Mouse (Mus musculus): Measurements from ENCODE around the gene Prep. TPM values are rescaled to one million over a fixed set of nuclear protein-coding genes. Genes with fewer than 3 reads are reported as not detected.

Gene Prep
- total and polyA plus RNA-seq, 2 experiments from 2014 or later = 21.3 to 22.0 TPM

DNA sequence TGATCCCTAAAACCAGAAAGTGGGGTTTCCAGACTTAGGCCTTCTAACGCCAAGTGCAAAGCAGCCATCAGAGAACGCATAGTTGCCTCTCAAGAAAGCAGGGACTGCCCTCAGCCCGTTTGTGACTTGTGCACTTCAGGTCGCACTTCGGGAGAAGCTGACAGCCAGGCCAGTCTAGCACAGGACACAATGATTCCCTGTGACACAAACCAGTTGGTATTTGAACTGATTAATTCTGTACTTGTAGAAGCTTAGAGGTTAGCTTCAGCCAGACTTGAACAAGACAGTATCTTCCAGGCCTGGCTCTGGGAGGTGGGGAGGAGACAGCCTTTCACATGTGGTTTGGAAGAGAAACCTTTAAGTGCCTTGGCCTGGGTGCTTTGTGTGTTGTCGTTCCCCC lies 56.0 kb downstream of the Prep start:
- H3K27me3 ChIP-seq (ENCODE audit: insufficient read depth, low read length) = no peaks in the 10 kb centered on the region
- H3K4me1 ChIP-seq (ENCODE audit: insufficient read depth, low read length) = no peaks in the 10 kb centered on the region
- H3K4me3 ChIP-seq (ENCODE audit: low read length) = no peak overlapping the region
- no peak for DNase-seq (ENCODE audit: low spot score)
- 84% methylated on average over 6 of the region's 6 CpGs for WGBS
- no peak overlapping the region for H3K4me2 ChIP-seq (ENCODE audit: low read depth, low read length)
- no peak overlapping the region for H3K27ac ChIP-seq
- no peak for ATAC-seq
- H3K9ac ChIP-seq (replicated peaks; ENCODE audit: low read length) = no peak overlapping the region
- no peak for TF ChIP-seq CTCF (IDR thresholded peaks at IDR 0.05; ENCODE audit: low read depth)
- H3K9me3 ChIP-seq (ENCODE audit: low read length) = no peaks in the 10 kb centered on the region
- peaks cover 26% of the 10 kb centered on the region for H3K36me3 ChIP-seq (ENCODE audit: insufficient read depth, low read length)

DNA sequence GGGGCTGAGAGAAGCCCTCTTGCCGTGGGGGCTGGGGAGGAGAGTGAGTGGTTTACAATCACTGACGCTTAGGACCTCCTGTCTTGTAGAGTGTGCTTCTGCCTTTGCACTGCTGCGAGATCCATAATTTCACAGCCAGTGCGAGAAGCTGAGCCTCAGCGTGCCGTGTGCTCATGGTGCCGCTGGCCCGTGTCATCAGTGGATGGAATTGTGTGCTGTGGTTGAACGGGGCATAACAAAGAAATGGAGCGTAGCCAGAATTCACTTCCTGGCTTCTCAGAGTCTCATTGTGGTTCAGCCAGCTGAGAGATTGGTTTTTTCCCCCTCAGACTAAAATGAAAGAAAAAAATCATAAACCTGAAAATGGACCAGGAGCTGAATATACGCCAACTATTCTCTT lies 62.1 kb downstream of the Prep start:
- H3K27ac ChIP-seq = peak overlapping the region; percentile 54; the same call in 1 of the 2 replicates
- H3K9me3 ChIP-seq (ENCODE audit: low read length) = no peaks in the 10 kb centered on the region
- H3K27me3 ChIP-seq (ENCODE audit: insufficient read depth, low read length) = no peaks in the 10 kb centered on the region
- ATAC-seq (peak; percentile 64), DNase-seq (ENCODE audit: low spot score) (peak; percentile 77)
- peaks cover 7% of the 10 kb centered on the region; the same call in 1 of the 2 replicates for H3K36me3 ChIP-seq (ENCODE audit: insufficient read depth, low read length)
- H3K4me1 ChIP-seq (ENCODE audit: insufficient read depth, low read length) = peaks cover 6% of the 10 kb centered on the region; the same call in 1 of the 2 replicates
- WGBS = 36% methylated on average over 11 of the region's 11 CpGs
- TF ChIP-seq CTCF (IDR thresholded peaks at IDR 0.05; ENCODE audit: low read depth) = no peak
- no peak overlapping the region for H3K9ac ChIP-seq (replicated peaks; ENCODE audit: low read length)
- peak overlapping the region; percentile 25; the same call in 1 of the 2 replicates for H3K4me2 ChIP-seq (ENCODE audit: low read depth, low read length)
- no peak overlapping the region for H3K4me3 ChIP-seq (ENCODE audit: low read length)

DNA sequence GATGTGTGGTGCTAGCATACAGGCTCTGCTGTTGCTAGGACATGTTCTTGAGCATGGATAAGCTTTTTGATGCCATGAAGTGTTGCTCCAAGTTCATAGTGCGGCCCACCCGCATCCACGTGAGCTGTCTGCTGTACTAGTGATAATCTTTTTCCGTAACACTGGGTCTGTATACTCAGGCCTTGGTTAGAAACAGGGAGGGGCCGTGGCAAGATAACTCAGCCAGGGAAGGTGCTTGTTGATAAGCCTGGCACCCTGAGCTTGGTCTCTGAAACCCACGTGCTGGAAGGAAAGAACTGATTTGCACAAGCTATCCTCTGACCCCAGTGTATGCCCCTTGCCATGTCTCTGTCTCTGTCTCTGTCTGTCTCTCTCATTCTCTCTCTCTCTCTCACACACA lies 63.0 kb downstream of the Prep start:
- H3K9me3 ChIP-seq (ENCODE audit: low read length) = no peaks in the 10 kb centered on the region
- no peak overlapping the region for H3K4me2 ChIP-seq (ENCODE audit: low read depth, low read length)
- H3K27me3 ChIP-seq (ENCODE audit: insufficient read depth, low read length) = no peaks in the 10 kb centered on the region
- WGBS = 91% methylated on average over 6 of the region's 6 CpGs
- H3K4me3 ChIP-seq (ENCODE audit: low read length) = no peak overlapping the region
- DNase-seq (ENCODE audit: low spot score) (no peak), ATAC-seq (no peak)
- H3K4me1 ChIP-seq (ENCODE audit: insufficient read depth, low read length) = peaks cover 6% of the 10 kb centered on the region; the same call in 1 of the 2 replicates
- H3K27ac ChIP-seq = no peak overlapping the region
- no peak for TF ChIP-seq CTCF (IDR thresholded peaks at IDR 0.05; ENCODE audit: low read depth)
- peaks cover 7% of the 10 kb centered on the region; the same call in 1 of the 2 replicates for H3K36me3 ChIP-seq (ENCODE audit: insufficient read depth, low read length)
- no peak overlapping the region for H3K9ac ChIP-seq (replicated peaks; ENCODE audit: low read length)

DNA sequence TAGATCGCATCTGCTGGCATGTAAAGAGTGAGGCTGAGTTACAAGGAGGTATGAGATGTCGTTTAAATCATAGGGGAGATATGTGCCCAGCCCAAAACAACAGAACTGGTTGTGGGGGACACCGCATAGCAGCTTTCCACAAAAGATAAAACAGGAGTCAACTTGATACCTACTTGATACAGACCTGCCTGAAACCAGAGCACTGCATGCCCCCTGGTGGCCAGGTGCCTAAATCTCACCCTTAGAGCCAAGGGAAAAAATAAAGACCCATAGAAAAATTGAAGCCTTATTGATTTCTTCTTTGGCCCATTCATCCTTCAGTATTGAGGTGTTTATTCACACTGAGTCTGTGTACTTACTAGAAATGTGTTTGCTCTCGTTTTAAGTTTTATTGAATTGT lies 65.4 kb downstream of the Prep start:
- peak; percentile 73 for TF ChIP-seq CTCF (IDR thresholded peaks at IDR 0.05; ENCODE audit: low read depth)

DNA sequence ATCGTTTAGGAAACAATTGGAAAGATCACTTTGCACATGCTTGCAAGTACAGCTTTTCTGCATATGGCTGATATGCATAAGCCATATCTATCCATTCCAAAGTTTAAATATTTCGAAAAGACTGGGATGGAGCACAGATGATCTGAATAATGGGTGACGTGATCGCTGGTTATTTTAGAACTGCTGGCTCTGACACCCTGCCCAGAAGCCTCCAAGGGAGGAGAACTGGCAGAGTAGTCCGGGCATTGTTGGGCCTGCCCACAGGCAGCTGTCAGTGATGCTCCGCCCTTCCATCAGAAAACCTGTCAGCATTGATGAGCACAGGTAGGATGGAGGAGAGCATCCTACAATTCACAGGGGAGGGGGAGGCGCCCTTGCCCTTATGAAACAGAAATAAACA lies 69.8 kb downstream of the Prep start:
- Histone ChIP-seq H3K9me3 (ENCODE audit: low read length) (no peaks in the 10 kb centered on the region), H3K4me2 (ENCODE audit: low read depth, low read length) (no peak overlapping the region), H3K36me3 (ENCODE audit: insufficient read depth, low read length) (no peaks in the 10 kb centered on the region), H3K4me3 (ENCODE audit: low read length) (no peak overlapping the region), H3K4me1 (ENCODE audit: insufficient read depth, low read length) (no peaks in the 10 kb centered on the region; the same call in 1 of the 2 replicates), H3K27ac (no peak overlapping the region), H3K9ac (replicated peaks; ENCODE audit: low read length) (no peak overlapping the region), H3K27me3 (ENCODE audit: insufficient read depth, low read length) (no peaks in the 10 kb centered on the region)
- DNase-seq (ENCODE audit: low spot score) (no peak), ATAC-seq (no peak)
- WGBS = 76% methylated on average over 7 of the region's 7 CpGs
- TF ChIP-seq CTCF (IDR thresholded peaks at IDR 0.05; ENCODE audit: low read depth) = no peak

More for the DNA sequence above, 65.4 kb downstream of the Prep start:
- H3K4me1 ChIP-seq (ENCODE audit: insufficient read depth, low read length) = peaks cover 6% of the 10 kb centered on the region
- DNase-seq (ENCODE audit: low spot score) (peak; percentile 44), ATAC-seq (no peak)
- no peak overlapping the region for H3K4me2 ChIP-seq (ENCODE audit: low read depth, low read length)
- WGBS = 87% methylated on average over 4 of the region's 4 CpGs
- no peak overlapping the region for H3K27ac ChIP-seq
- no peaks in the 10 kb centered on the region for H3K27me3 ChIP-seq (ENCODE audit: insufficient read depth, low read length)
- no peak overlapping the region for H3K4me3 ChIP-seq (ENCODE audit: low read length)
- H3K9ac ChIP-seq (replicated peaks; ENCODE audit: low read length) = no peak overlapping the region
- H3K9me3 ChIP-seq (ENCODE audit: low read length) = no peaks in the 10 kb centered on the region
- H3K36me3 ChIP-seq (ENCODE audit: insufficient read depth, low read length) = no peaks in the 10 kb centered on the region

DNA sequence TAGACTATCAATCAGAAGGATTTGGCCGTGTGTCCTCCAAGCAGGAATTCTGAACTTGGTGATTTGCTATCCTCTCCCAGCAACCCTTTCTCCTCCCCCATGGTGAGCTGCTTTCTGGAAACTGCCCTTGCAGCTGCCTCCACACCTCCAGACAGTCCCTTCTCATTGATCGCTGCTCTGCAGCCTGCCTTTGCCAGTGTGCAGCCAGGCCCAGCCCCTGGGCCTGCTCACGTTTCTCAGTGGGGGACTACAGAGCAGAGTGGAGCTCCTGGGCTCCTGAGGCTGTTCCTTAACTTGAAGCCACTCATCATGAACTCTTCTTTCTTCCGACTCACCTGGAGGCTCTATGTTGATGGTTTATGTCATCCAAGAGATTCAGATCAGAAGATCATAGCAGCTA lies 72.9 kb downstream of the Prep start:
- no peak for DNase-seq (ENCODE audit: low spot score)
- H3K9me3 ChIP-seq (ENCODE audit: low read length) = no peaks in the 10 kb centered on the region
- H3K27me3 ChIP-seq (ENCODE audit: insufficient read depth, low read length) = no peaks in the 10 kb centered on the region
- ATAC-seq = no peak
- no peaks in the 10 kb centered on the region for H3K36me3 ChIP-seq (ENCODE audit: insufficient read depth, low read length)
- no peak overlapping the region for H3K9ac ChIP-seq (replicated peaks; ENCODE audit: low read length)
- no peak overlapping the region for H3K4me2 ChIP-seq (ENCODE audit: low read depth, low read length)
- H3K4me3 ChIP-seq (ENCODE audit: low read length) = no peak overlapping the region
- TF ChIP-seq CTCF (IDR thresholded peaks at IDR 0.05; ENCODE audit: low read depth) = no peak
- H3K27ac ChIP-seq = no peak overlapping the region
- H3K4me1 ChIP-seq (ENCODE audit: insufficient read depth, low read length) = no peaks in the 10 kb centered on the region; the same call in 1 of the 2 replicates
- 53% methylated on average over 4 of the region's 4 CpGs for WGBS

DNA sequence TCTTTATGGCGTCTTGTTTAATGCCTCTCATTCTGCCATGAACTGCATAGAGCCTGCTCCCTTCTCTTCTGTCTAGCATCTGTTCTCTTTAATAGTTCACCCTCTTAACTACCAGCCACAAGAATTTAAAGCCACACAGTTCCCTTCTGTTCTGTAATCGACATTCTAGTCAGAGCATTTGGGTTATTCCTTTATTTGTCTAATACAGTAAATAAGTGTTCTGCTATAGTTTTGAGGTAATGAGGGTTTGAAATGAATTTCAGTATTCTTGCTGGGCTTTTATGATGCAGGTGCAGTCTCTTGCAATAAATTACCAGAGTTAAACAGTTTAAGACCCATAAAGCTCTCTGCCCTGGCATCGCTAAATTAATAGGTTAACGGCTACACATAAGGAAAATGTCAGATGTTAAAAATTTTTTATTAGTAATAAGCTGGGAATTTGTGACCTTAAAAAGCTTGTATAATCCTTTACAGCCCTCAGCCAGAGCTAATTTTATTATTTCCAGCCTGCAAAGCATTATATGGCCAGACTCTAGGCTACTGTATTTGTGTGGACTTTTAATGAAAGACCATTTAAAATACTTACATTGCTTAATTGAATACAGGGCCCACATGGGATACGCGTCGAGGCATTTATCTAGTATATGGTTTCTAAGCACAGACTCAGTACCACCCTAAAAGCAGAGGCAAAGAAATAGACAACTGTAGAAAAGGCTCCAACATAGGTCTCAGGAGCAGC lies 73.6 kb downstream of the Prep start:
- no peak overlapping the region for H3K9ac ChIP-seq (replicated peaks; ENCODE audit: low read length)

More for the DNA sequence above, 73.6 kb downstream of the Prep start:
- ATAC-seq (no peak), DNase-seq (ENCODE audit: low spot score) (no peak)
- Histone ChIP-seq H3K4me1 (ENCODE audit: insufficient read depth, low read length) (no peaks in the 10 kb centered on the region; the same call in 1 of the 2 replicates), H3K36me3 (ENCODE audit: insufficient read depth, low read length) (no peaks in the 10 kb centered on the region), H3K27me3 (ENCODE audit: insufficient read depth, low read length) (no peaks in the 10 kb centered on the region), H3K4me3 (ENCODE audit: low read length) (no peak overlapping the region), H3K9me3 (ENCODE audit: low read length) (no peaks in the 10 kb centered on the region), H3K27ac (no peak overlapping the region), H3K4me2 (ENCODE audit: low read depth, low read length) (no peak overlapping the region)
- no peak for TF ChIP-seq CTCF (IDR thresholded peaks at IDR 0.05; ENCODE audit: low read depth)
- WGBS = 78% methylated on average over 7 of the region's 7 CpGs
